Mouse (Mus musculus) midbrain, embryonic 12.5 days (tissue): ENCODE data around the gene Clip4. TPM values are rescaled to one million over a fixed set of nuclear protein-coding genes. Genes with fewer than 3 reads are reported as not detected.

Source experiments
- ATAC-seq: fragments of 200-750 bp; cut with Nextera tagmentation; 2 replicates; pipeline ENCODE4 v1.8.0; 2017; ENCODE audit warnings: low read depth, moderate TSS enrichment, moderate library complexity; ENCODE audit not compliant: low FRiP score
- H3K27ac ChIP-seq: fragments of 300-500 bp; sonication (generic); replicated peaks from 2 replicates; pipeline ENCODE4 v1.5.1; 2016; ENCODE audit warnings: mild to moderate bottlenecking
- H3K27me3 ChIP-seq: fragments of 300-500 bp; sonication (generic); 2 replicates; pipeline ENCODE4 v1.6.1; 2016; ENCODE audit warnings: mild to moderate bottlenecking
- H3K36me3 ChIP-seq: fragments of 300-500 bp; sonication (generic); 2 replicates; pipeline ENCODE4 v1.6.1; 2016
- H3K4me1 ChIP-seq: fragments of 300-500 bp; sonication (generic); 2 replicates; pipeline ENCODE4 v1.6.1; 2016
- H3K4me2 ChIP-seq: fragments of 300-500 bp; sonication (generic); replicated peaks from 2 replicates; pipeline ENCODE4 v1.6.1; 2016; ENCODE audit warnings: mild to moderate bottlenecking, moderate library complexity
- H3K4me3 ChIP-seq: fragments of 300-500 bp; sonication (generic); 2 replicates; pipeline ENCODE4 v1.5.1; 2016; ENCODE audit warnings: mild to moderate bottlenecking
- H3K9ac ChIP-seq: fragments of 300-500 bp; sonication (generic); replicated peaks from 2 replicates; pipeline ENCODE4 v1.6.1; 2016; ENCODE audit warnings: mild to moderate bottlenecking, moderate library complexity
- H3K9me3 ChIP-seq: fragments of 300-500 bp; sonication (generic); 2 replicates; pipeline ENCODE4 v1.6.1; 2016; ENCODE audit warnings: mild to moderate bottlenecking
- WGBS: fragments of 180-500 bp; shearing (Covaris S2); methylation state at CpG from one replicate; pipeline ENCODE4 v1.1.7; 2016; 5-methylcytosine and 5-hydroxymethylcytosine counted together
- polyA plus RNA-seq: library from polyadenylated mRNA; unstranded; fragments of >200 nt; fragmentation: Nextera tagmentation; extraction: Ambion mirVana; gene quantifications from 2 replicates; pipeline ENCODE4 v1.2.1, GENCODE M21; 2016

Clip4 gene
- polyA plus RNA-seq, 1 experiment from 2014 or later: 6.6 TPM

DNA sequence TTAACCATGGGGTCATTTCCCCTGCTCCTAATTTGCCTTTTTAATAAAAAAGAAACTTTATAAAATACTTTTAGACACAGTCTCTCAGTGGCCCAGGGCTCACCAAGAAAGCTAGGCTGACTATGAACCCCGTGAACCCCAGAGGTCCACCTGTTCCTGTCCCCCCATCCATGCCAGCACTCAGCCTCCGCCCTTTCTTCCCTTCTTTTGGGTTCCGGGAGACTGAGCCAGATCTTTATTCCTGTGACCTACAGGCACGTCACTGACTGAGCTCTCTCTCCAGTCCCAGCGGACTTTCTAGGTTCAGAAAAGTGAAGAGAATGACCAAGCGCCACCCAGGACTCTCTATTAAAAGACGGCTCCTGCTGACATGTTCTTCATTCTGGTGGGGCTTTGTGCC, 107.2 kb downstream of the Clip4 start:
- Histone ChIP-seq H3K4me2 (no peak overlapping the region), H3K9ac (no peak overlapping the region), H3K36me3 (no peaks in the 10 kb centered on the region), H3K27me3 (no peaks in the 10 kb centered on the region), H3K27ac (no peak overlapping the region), H3K4me1 (no peaks in the 10 kb centered on the region), H3K9me3 (no peaks in the 10 kb centered on the region), H3K4me3 (no peak overlapping the region)
- WGBS: 72% methylated on average over 7 of the region's 7 CpGs
- no peak for ATAC-seq

DNA sequence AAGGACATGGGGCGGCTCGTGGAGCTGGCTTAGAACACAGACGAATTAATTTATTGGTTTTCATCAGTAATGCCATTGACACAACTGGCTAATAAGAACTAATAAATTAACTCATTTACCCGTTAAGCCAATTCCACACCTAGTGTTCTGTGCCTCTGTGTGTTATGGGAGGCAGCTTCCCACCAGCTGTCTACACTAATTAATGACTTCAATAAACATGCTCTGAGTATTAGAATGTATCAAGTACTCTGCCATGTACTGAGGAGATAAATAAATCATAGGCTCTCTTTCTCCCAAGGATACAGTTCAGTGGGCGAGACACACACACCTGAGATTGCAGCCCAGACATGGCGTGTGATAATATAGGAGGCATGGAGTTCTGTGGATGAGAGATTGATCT, 113.1 kb downstream of the Clip4 start:
- WGBS: 87% methylated on average over 6 of the region's 6 CpGs
- Histone ChIP-seq H3K27ac (no peak overlapping the region), H3K36me3 (no peaks in the 10 kb centered on the region), H3K4me2 (no peak overlapping the region), H3K9ac (no peak overlapping the region), H3K4me3 (no peak overlapping the region), H3K27me3 (no peaks in the 10 kb centered on the region), H3K9me3 (peaks cover 4% of the 10 kb centered on the region; the same call in 1 of the 2 replicates), H3K4me1 (no peaks in the 10 kb centered on the region)
- no peak for ATAC-seq

DNA sequence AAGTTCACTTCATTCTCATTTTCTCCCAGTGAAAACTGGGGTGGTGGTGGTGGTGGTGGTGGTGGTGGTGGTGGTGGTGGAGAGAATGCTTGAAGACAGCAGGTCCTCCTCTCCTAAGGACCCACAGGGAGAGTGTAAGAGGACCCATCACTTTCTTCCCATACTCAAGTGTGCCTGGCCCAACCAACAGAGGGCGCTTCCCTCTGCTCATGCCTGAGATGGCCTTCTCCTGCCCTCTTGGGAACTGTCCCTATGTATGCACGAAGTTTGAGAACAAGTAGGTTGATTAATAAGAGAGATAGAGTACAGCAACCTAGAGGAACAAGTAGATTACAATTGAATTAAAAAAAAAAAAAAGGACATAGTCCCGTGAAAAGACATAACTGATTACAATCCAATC, 140.8 kb downstream of the Clip4 start:
- H3K4me2 ChIP-seq: no peak overlapping the region
- H3K4me3 ChIP-seq: no peak overlapping the region
- 48% methylated on average over 3 of the region's 3 CpGs for WGBS
- no peak for ATAC-seq
- H3K9ac ChIP-seq: no peak overlapping the region
- no peaks in the 10 kb centered on the region for H3K4me1 ChIP-seq
- H3K27ac ChIP-seq: no peak overlapping the region
- no peaks in the 10 kb centered on the region for H3K27me3 ChIP-seq
- no peaks in the 10 kb centered on the region for H3K36me3 ChIP-seq
- H3K9me3 ChIP-seq: no peaks in the 10 kb centered on the region

DNA sequence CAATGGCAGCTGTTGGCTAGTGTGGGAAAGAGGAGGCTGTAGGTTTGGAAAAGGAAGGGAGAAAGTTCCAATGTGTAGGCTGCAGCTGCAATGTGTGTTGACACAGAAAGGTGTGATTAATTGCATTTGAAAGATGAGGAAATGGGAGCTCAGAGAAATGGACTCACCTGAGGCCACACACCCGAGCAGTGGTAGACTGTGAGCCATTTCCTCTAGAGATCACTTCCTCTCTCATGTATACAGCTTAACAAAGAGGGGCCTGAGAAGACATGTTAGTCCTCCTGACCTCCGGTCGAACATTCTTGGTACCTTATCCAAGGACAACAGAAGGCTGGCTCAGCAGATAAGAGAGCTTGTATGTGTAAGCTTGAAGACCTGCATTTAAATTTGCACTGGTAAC, 144.9 kb downstream of the Clip4 start:
- WGBS: 90% methylated on average over 3 of the region's 3 CpGs
- H3K27ac ChIP-seq: no peak overlapping the region
- no peaks in the 10 kb centered on the region for H3K36me3 ChIP-seq
- H3K27me3 ChIP-seq: no peaks in the 10 kb centered on the region
- H3K9ac ChIP-seq: no peak overlapping the region
- peaks cover 6% of the 10 kb centered on the region for H3K4me1 ChIP-seq
- no peak overlapping the region for H3K4me3 ChIP-seq
- no peak for ATAC-seq
- H3K4me2 ChIP-seq: no peak overlapping the region
- H3K9me3 ChIP-seq: no peaks in the 10 kb centered on the region

Other genes starting within 250 kb of the Clip4 start
- 44.7 and 46.0 TPM in 2 replicates for gene Ndc80, start 241.6 kb upstream of the Clip4 start, polyA plus RNA-seq
- gene Spdya, start 216.4 kb upstream of the Clip4 start, polyA plus RNA-seq: 1.1 and 2.0 TPM in 2 replicates
- gene Wdr43, start 152.6 kb upstream of the Clip4 start, polyA plus RNA-seq: 71.6 and 71.7 TPM in 2 replicates
- 0.14 TPM in 1 of 2 replicates, not detected in the other for gene Togaram2, start 95.2 kb upstream of the Clip4 start, polyA plus RNA-seq
- not detected in 2 replicates for gene Pcare, start 15.6 kb upstream of the Clip4 start, polyA plus RNA-seq